Mouse (Mus musculus) lung, postnatal 0 days (tissue): ENCODE data around the gene Hist2h4.

Experiments used
- CTCF ChIP-seq: IDR thresholded peaks from 2 replicates; pipeline ENCODE4 v1.5.1; 2016; ENCODE audit warnings: antibody characterized with exemption, mild to moderate bottlenecking
- EP300 ChIP-seq: IDR thresholded peaks from 2 replicates; pipeline ENCODE4 v1.6.1; 2016; ENCODE audit warnings: antibody characterized with exemption, mild to moderate bottlenecking, control low read depth

- TF ChIP-seq CTCF, result no peak
- no peak for TF ChIP-seq EP300
Measured at GRCm38 (mm10) chr3:96230404-96230803, 32.7 kb downstream of the Hist2h4 start.
